Mouse (Mus musculus) frontal cortex, postnatal 14 days (tissue): ENCODE results near the gene Tbc1d8.

ENCODE experiments used
- DNase-seq, 2 experiments: peaks; one replicate each; pipeline ENCODE4 v3.0.0; 2022; ENCODE audit warnings: low spot score in 2 of 2

Tbc1d8 gene

DNA sequence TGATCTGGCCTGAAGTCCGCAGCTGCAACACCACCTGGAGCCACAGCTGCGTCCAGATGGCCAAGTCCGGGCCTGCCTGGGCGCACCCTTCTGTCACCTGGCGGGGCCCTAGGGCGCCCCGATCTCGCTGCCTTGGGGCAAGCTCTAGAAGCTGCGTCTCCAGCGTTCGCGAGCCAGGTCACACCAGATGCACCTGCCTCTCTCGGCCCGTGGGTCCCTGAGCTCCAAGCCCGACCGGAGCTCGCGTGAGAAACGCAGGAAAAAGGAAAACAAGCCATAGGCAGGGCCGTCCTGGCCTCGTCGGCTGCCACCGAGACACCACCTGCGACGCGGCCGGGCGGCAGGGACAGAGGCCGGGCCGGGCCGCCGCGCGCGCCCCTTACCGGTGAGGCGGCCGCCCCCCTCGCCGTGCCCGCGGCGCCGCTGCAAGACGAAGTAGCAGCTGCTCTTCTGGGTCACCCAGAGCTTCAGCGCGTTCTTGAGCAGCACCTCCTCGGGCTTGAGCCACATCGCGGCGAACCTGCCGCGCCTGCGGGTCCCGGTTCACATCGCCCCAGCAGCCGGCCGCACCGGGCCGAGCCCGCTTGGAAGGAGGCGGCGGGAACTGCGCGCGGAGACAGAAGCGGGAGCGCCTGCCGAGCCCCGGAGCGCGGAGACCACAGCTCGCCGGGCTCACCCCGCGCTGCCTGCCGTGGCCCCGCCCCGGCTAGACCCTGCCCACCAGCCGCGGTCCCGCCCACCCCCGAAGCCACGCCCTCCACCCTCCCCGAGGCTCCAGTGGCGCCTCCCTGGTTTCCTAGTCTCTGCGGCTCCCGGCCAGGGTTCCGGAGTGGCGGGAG, at the start of gene Tbc1d8:
Gene Tbc1d8 (minus strand): TSS at position 699 of the 839 bp plus-strand sequence.
- DNase-seq: peak; percentile 63 to 73

DNA sequence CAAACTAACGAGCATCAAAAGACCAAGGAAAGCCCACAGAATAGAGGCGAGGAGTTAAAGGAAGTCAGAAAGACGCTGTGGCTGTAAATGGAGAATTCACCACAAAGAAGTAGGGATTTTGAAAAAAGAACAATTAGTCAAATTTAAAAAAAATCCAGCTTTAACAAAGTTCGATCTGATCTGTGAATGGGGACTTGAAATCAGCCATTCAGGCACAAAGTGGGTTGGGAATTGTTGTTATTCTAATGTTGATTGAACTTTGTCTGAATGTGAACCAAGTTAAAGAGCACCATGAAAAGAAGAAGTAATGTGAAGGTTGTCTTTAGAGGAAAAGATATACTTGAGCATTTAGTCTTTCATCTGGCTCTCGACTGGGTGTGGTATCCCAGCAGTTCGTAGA, 49.8 kb upstream of the Tbc1d8 start:
- DNase-seq: no peak

DNA sequence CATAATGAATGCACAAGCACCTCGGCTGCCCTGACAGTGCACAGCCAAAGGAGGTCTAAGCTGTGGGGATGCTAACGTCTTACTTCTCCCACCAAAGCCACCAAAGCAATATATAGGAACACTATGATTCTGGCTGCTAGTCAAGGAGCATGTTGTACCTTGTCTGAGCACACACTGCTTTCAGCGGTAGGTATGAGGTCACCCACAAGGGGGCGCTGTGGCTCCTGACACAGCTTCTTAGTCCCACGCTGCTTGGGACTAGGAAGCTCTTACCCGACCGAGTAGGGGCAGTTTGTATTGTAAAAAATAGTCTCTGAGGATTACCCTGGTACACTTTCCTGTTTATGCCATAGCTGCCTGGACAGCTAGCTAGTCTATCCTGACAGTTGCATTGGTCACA, 48.9 kb upstream of the Tbc1d8 start:
- peak in 1 of 2 experiments; percentile 54 for DNase-seq

DNA sequence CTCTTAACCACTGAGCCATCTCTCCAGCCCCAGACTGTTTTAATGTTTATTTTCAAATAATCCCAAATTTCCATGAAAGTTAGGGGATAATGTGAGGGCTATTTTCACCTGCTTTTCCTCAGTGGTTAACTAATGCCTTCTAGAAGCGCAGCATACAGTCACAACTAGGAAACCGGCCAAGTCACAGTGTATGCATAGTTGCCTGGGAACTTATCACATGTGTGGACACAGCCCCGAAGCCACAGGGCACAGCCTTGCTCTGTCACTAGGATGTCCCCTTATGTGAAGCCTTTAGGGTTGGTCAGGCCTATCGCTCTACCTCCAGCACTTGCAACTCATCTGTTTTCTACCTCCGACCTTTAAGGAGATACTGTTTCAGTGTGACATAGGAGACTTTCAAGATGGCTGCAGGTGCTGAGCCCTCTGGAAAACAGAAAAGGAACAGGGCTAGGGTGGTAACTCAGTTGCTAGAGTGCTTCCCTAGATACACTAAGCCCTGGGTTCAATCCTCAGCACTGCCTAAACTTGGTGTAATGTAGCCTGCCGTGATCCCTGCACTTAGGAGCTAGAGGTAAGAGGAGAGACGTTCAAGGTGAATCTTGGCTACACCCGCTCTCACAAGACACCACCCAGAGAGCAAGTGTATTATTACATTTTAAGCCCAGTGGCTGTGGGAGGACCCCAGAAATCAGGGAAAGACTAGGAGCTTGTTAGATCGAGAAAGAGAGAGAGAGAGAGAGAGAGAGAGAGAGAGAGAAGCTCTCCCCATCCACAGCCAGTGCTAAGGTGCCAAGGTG, 48.0 kb upstream of the Tbc1d8 start:
- no peak for DNase-seq

DNA sequence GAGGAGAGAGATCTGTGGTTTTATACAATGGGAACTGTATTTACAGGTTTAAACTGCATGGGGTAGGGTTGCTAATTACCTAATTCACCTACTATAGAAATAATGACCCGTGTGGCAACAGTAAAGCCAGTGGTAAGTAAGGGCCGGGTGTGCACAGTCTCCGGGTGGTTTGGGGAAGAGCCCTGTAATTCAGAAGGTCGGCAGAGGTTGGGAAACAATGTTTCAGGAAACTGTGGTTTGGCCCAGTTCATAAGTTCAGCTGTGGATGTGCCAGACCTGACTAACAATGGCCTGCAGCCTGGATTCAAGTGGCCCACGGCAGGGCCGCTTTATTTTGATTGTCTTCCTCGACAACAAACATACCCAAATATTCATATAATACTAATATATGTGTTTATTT, 47.2 kb upstream of the Tbc1d8 start:
- no peak for DNase-seq

DNA sequence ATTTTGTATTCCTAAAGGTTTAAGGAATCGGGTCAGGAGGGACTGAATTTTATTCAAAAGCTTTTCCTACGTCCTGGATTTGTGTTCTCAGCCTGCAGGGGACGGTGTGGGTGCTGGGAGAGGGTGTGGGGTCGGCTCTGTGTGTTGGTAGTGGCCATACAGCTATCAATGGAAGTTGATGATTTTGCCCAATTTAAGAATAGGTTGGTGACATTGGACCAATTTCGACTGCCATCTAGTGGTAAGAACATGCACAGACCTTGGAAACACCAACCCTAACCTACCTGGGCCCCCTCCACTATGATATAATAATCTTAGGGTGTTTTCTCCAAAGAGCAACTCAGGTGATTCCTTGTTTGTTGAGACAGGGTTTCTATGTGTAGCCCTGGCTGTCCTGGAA, 44.0 kb upstream of the Tbc1d8 start:
- no peak for DNase-seq

DNA sequence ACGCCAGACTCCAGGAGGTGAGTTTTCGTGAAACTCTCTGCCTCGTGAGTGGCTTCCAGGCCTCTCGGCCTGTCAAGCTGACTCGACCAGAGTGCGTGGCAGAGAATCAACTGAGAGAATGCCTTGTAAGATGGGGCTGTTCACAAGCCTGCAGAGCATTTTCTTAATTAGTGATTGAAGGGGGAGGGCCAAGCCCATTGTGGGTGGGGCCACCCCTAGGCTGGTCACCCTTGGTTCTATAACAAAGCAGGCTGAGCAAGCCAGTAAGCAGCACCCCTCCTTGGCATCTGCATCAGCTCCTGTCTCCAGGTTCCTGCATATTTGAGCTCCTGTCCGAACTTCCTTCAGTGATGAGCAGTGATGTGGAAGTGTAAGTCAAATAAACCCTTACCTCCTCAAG, 42.8 kb upstream of the Tbc1d8 start:
- no peak for DNase-seq

DNA sequence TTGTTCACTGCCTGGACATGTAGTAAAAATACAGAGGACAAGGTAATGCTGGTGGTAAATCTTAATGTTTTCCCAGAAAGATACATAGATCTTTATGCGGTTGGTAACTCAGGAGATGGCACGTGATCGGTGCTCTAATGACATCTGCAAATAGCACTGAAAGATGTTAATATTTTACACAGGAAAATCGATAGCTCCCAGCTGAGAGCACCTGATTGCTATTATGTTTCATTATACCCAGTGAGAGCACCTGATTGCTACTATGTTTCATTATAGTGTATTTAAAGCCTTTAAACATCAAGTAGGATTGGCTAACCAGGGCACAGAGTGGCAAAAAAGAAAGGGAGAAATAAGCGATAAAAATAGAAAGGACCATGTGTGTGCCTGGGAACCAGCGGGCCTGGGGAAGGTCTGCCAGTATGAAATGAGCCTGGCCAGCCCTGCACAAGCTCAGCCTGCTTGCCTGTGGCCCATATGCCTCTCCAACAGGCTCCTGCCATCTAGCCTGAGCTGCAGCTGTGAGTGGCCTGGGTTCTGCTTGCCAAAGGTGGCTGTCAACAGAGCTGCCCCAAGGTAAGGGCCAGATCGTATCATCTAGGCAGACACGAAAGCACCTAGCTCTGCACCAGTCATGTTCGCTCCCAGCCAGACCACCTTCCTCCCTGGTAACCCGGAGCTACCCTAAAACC, 36.9 kb upstream of the Tbc1d8 start:
- DNase-seq: no peak

DNA sequence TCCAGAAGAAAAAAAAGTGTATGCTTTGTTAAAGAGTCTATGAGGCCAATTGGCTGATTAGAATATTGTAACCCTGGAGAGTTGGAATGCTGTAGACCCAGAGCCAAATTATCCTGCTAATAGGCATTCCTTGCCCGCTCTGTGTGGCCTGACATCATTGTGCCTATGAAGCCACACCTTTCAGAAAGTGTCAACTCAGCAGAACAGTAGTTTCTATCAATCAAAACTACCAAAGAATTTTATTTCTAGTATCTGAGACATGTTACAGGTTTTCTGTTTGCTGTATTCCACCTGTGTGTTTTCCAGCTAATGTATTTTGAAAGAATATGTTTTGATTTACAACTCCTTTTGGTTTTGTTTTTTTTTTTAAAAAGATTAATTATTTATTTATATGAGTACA, 33.6 kb upstream of the Tbc1d8 start:
- DNase-seq: no peak

DNA sequence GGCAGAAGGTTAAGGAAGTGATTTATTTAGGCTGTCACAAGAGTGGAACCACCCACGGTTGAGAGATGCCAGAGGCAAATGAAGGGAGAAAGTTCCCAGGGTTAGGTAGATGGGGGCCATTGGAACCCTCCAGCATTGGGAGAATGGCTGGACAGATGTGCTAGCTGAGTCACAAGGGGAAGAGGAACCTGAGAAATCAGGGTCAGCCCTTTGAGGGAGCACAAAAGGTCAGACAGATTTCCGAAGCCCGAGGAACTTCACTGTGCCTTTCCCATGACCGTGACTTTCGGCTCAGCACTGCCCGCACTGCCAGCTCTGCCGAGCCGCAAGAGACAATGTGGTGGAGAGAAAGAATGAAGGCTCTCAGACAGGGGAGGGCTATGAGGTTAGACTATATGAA, 33.2 kb upstream of the Tbc1d8 start:
- no peak for DNase-seq

DNA sequence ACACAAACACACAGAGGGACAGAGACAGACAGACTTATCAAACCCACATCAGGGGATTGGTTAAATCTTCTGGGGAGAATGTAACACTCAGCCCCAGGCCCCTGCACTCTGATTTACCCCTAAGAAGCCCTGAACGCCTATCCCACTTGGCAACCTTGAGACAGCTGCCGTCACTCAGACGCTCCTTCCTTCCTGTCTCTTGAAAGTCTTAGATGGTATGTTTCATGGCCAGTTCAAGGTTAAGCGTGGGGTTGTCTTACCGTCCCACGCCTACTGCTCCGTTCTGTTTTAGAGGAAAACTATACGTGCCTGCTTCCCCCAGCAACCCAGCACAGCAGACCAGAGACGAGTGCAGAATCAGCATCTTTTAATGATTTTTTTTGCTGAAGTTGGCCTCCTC, 27.0 kb upstream of the Tbc1d8 start:
- no peak for DNase-seq

DNA sequence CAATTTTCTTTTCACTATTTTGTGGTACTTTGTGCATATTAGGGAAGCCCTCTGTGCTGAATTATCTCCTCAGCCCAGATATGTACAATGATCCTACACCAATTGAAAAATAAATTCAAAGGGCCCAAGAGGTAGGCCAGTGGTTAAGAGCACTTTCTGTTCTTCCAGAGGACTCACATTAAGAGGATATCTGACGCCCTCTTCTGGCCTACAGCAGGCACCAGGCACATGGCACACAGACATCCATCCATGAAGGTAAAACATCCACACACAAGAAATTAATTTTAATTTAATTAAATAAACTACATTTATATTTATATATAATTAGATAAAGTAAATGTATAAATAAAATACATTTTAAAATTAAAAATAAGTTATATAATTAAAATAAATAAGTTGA, 25.7 kb upstream of the Tbc1d8 start:
- no peak for DNase-seq

DNA sequence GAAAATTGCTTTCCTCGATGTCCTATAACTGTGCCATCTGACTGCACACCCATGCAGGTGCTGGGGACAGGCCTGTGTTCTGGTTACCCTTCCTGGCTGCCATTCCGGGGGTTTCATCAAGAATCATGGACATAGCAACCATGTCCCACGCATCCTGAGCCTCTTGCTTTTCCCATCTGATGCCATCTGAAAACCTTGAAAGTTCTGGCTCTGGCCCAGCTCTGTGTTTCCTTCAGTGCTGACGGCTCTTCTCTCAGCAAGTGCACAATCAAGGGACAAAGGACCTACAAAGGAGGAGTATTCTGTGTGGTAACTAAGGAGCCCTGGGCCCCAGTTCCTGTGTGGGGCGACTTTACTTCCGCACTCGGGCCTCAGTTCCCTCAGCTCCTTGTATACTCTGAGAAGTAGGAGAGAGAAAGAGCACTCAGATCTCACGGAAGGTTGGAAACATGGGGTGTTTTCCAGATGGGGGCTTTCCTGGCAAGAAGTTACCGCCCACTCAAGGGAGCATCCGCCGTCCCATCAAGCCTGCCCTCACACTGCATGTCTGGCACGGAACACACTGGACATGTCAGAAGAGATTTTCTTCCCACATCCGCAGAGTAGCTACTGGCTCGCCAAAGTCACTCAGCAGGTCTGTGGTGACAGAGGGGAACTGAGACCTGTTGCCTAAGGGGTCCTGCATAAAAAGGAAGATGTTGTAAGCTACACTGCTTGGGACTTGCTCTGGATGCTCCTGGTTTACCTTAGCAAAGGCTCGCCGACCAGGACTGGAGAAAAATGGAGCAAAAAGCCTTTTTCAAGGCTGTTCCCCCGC, 24.5 kb upstream of the Tbc1d8 start:
- DNase-seq: peak in 1 of 2 experiments; percentile 16

DNA sequence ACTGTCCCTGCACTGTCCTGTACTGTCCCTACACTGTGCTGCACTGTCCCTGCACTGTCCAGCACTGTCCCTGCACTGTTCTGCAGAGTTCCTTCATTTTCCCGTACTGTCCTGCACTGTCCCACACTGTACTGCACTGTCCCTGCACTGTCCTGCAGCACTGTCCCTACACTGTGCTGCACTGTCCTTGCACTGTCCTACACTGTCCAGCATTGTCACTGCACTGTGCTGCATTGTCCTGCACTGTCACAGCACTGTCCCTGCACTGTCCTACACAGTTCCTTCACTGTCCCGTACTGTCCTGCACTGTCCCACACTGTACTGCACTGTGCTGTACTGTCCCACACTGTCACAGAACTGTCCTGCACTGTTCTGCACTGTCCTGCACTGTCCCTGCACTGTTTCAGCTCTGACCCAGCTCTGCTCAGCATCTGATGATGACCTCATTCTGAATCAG, 21.0 kb upstream of the Tbc1d8 start:
- no peak for DNase-seq

DNA sequence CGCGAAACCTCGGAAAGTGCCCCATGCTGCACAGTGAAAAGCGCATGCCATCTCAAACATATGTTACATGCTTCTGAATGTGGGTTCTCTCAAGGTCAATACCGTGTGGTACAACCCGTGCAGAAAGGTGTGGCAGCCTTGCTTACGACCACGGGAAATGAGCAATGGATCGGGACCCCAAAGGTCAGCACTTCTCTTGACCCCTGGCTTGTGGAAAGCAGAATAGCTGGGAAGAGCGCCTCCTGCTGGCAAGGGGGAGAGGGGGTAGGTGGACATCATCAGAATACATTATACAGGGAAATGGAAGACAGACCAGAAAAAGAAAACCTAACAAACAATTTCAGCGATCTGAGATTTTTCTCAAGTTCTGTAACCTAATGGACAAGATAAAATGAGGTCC, 19.2 kb upstream of the Tbc1d8 start:
- no peak for DNase-seq

DNA sequence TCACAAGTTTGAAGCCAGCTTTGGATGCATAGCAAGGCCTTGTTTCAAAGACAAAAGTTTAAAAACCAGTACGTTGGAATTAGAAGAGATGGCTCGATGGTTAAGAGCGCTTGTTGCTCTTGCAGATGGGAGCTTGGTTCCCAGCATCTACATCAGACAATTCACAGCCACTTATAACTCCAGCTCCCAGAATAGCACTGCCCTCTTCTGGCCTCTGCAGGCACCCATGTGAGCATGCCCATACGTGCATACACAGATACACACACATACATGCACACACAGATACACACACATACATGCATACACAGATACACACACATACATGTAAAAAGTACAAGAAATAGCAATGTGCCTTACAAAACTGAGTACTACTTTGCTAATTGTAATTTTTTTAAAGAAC, 18.4 kb upstream of the Tbc1d8 start:
- DNase-seq: no peak

DNA sequence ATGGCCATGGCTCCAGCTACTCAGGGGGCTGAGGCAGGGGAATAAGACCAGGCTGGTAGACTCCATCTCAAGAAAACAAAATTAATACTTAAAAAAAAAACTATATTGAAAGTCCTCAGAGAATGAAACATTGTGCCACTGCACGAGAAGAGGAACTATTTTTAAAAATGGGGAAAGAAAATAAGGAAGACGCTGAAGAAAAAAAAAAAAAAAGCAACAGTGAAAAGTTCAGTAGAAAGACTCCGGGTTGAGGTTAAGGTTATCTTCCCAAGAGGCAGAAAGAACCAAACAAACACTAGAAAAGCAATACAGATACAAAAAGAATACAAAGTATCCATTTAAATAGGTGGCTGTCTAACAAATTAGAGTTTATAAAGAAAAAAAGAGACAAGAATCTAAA, 15.1 kb upstream of the Tbc1d8 start:
- DNase-seq: no peak

DNA sequence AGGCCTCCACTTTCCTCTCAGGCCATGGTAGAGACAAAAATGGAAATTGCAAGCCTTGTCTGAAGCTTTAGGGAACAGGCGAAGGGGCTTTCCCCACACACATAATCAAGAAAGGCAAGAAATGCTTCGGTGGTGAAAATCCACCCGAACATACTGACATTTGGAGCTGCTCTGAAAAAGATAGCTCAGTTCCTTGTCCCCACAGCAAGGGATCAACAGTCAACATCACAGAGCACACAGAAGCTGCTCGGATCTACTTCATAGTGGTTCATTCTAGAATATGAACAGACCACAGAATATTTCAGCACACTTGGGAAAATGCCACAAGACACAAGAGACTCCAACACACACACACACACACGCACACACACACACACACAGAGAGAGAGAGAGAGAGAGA, 14.6 kb upstream of the Tbc1d8 start:
- DNase-seq: no peak

DNA sequence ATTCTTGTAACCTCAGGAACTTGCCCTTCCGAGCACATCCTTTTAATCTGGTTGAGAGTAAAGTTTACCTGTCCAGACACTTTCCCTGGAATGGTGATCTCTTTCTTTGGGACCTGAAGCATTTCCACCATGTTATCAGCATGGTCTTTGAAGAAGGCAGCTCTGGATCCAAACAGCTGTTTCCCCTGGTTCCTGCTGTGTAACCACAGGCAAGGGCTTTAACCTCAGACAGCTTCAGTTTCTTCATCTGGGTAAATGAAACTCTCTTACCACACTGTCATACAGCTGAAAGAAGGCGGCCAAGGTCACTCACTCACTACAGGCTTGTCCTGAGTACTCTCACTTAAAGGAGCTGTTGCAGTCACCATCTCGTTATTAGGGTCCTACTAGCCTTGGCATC, 8.8 kb upstream of the Tbc1d8 start:
- no peak for DNase-seq

DNA sequence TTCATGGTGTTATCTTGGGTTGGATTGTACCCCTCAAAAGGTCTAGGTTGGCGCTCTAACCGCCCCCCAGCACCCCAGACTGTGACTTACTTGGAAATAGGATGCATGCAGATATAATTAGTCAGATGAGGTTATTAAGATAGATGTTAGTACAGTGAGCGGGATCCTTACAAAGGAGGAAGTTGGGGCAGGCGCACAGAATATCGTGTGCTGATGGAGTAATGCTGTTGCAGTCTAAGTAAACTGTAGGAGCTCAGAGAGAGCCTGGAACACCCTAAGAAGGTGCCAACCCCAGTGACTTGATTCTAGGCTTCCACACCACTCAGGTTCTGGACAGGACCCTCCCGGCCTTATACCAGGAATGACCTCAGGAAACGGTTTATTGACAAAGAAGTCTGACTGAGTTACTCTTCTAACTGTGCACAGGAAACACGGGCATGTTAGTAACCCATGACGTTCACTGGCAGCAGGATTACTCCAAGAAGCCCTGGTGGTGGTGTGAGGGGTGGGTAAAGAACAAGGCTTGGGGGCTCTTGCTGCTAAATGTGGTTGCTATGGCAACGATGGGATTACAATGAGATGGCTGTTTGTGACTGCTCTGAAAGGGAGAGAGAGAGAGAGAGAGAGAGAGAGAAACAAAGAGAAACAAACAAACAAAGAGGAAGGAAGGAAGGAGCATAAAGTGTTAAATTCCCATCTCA, 3.7 kb upstream of the Tbc1d8 start:
- no peak for DNase-seq

DNA sequence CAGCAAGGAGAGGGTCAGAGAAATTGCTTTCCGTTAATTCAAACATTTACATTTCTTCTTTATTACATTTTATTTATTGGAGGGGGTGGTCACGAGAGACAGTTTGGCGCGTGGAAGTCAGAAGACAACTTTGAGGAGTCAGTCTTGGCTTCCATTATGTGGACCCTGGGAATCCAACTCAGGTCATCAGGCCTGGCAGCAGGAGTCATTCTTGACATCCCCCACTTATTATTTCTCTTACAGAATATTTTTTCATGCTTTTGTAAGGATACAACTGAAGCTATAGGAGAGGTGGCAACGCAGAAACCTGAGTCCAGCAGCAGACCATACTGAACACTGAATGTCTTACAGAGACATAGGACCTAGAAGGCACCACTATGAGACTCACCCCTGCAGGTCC, 699 bp upstream of the Tbc1d8 start:
- no peak for DNase-seq
